Mouse (Mus musculus): ENCODE results near the gene Cela1. TPM values are rescaled to one million over a fixed set of nuclear protein-coding genes. Genes with fewer than 3 reads are reported as not detected.

Gene Cela1
- polyA plus RNA-seq, 1 experiment from 2014 or later: 11.8 TPM

- Histone ChIP-seq H3K4me3 (replicated peaks) (peak overlapping the region; percentile 62), H3K9me3 (replicated peaks) (no peaks in the 10 kb centered on the region), H3K27me3 (peaks cover 61% of the 10 kb centered on the region), H3K9ac (peak overlapping the region; percentile 59), H3K36me3 (no peaks in the 10 kb centered on the region), H3K4me2 (peak overlapping the region; percentile 76), H3K4me1 (replicated peaks) (peaks cover 47% of the 10 kb centered on the region), H3K27ac (no peak overlapping the region)
- ATAC-seq (ENCODE audit: low read depth) (no peak), DNase-seq (no peak)
- WGBS (ENCODE audit: insufficient replicate concordance): 4% methylated on average over 38 of the region's 38 CpGs
Measured at GRCm38 (mm10) chr15:100635851-100636645, 51.7 kb downstream of the Cela1 start.

DNA sequence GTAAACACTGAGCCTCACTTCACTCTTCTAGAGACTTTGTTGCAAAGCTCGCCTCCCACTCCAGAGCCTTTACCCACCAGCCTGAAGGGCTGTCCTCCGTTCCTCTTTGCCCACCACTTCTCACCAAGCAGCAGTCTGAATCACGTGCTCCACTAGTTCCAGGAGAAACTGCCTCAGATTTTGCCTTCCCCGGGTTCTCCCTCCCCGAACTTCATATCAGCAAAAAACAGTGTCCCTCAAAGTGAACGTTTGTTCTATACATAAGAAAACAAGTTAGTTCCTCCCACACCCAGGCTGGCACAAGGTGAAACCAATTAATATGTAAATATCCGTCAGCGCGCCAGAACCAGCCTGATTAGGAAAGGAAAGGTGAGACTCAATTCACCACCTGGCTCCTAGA, 52.5 kb downstream of the Cela1 start:
- Histone ChIP-seq H3K9me3 (replicated peaks) (no peaks in the 10 kb centered on the region), H3K27ac (no peak overlapping the region)

DNA sequence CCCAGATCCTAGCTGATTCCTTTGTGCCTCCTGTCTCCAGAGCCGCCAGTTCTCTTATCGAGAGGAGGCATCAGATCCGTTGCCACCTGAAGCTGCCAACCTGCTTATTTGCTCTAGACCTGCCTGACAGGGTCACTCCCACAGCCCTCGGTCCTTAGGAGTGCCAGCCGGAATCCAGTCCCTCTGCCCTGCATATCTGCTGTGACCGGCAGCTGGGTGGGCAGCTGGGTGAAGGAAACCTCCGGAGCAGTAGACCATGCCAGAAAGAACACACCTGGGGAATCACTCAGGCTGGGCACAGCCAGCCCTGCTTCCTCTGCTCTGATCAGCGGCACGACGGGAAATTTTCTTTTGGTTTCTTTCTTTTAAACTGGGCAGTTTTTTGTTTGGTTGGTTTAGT, 54.4 kb downstream of the Cela1 start:
- 79% methylated on average over 10 of the region's 10 CpGs for WGBS (ENCODE audit: insufficient replicate concordance)
- Histone ChIP-seq H3K4me3 (replicated peaks) (no peak overlapping the region), H3K9me3 (replicated peaks) (no peaks in the 10 kb centered on the region), H3K27ac (no peak overlapping the region), H3K9ac (no peak overlapping the region), H3K27me3 (peaks cover 55% of the 10 kb centered on the region), H3K36me3 (no peaks in the 10 kb centered on the region), H3K4me1 (replicated peaks) (peaks cover 53% of the 10 kb centered on the region), H3K4me2 (no peak overlapping the region)
- ATAC-seq (ENCODE audit: low read depth) (no peak), DNase-seq (no peak)

More for the DNA sequence above, 52.5 kb downstream of the Cela1 start:
- Histone ChIP-seq H3K4me1 (replicated peaks) (peaks cover 49% of the 10 kb centered on the region), H3K4me3 (replicated peaks) (no peak overlapping the region), H3K36me3 (no peaks in the 10 kb centered on the region), H3K27me3 (peaks cover 63% of the 10 kb centered on the region), H3K9ac (no peak overlapping the region), H3K4me2 (peak overlapping the region; percentile 76)
- 8% methylated on average over 9 of the region's 9 CpGs for WGBS (ENCODE audit: insufficient replicate concordance)
- DNase-seq (no peak), ATAC-seq (ENCODE audit: low read depth) (no peak)

DNA sequence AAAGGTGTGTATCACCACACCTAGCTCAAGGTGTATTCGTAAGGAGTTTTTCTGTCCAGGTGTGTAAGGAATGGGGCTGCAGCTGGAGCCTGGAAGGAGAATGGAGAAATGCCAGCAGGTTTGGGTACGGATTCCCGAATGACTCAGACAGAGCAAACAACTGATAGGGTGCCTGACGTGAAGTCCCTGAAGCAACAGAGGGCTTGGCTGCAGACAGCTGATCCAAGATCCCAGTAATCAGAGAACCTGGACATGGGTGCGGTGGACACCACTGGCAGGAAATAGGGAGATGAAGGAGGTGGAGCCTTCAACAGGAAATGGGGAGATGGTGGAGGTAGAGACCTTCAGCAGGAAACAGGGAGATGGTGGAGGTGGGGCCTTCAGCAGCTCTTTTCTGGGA, 55.4 kb downstream of the Cela1 start:
- H3K4me1 ChIP-seq (replicated peaks): peaks cover 62% of the 10 kb centered on the region
- ATAC-seq (ENCODE audit: low read depth): no peak
- H3K4me3 ChIP-seq (replicated peaks): no peak overlapping the region
- WGBS (ENCODE audit: insufficient replicate concordance): 54% methylated on average over 5 of the region's 5 CpGs
- H3K4me2 ChIP-seq: no peak overlapping the region
- H3K27me3 ChIP-seq: peaks cover 45% of the 10 kb centered on the region
- H3K9ac ChIP-seq: no peak overlapping the region
- H3K9me3 ChIP-seq (replicated peaks): no peaks in the 10 kb centered on the region
- DNase-seq: no peak
- no peak overlapping the region for H3K27ac ChIP-seq
- H3K36me3 ChIP-seq: no peaks in the 10 kb centered on the region

- WGBS (ENCODE audit: insufficient replicate concordance): 35% methylated on average over 12 of the region's 12 CpGs
- Histone ChIP-seq H3K27ac (no peak overlapping the region; the same call in 1 of the 2 replicates), H3K9ac (no peak overlapping the region), H3K4me1 (replicated peaks) (peaks cover 61% of the 10 kb centered on the region), H3K4me3 (replicated peaks) (no peak overlapping the region), H3K9me3 (replicated peaks) (no peaks in the 10 kb centered on the region), H3K4me2 (no peak overlapping the region), H3K27me3 (peaks cover 37% of the 10 kb centered on the region), H3K36me3 (no peaks in the 10 kb centered on the region)
- ATAC-seq (ENCODE audit: low read depth): no peak
- no peak for DNase-seq
Measured at GRCm38 (mm10) chr15:100631454-100632170, 56.1 kb downstream of the Cela1 start.

GRCm38 (mm10) chr15:100630126-100630525, 57.6 kb downstream of the Cela1 start:
- H3K4me2 ChIP-seq: no peak overlapping the region
- H3K27me3 ChIP-seq: peaks cover 23% of the 10 kb centered on the region
- H3K9ac ChIP-seq: no peak overlapping the region
- 83% methylated on average over 3 of the region's 3 CpGs for WGBS (ENCODE audit: insufficient replicate concordance)
- H3K4me3 ChIP-seq (replicated peaks): no peak overlapping the region
- H3K27ac ChIP-seq: no peak overlapping the region
- ATAC-seq (ENCODE audit: low read depth) (no peak), DNase-seq (no peak)
- H3K36me3 ChIP-seq: no peaks in the 10 kb centered on the region
- H3K4me1 ChIP-seq (replicated peaks): peaks cover 50% of the 10 kb centered on the region
- no peaks in the 10 kb centered on the region for H3K9me3 ChIP-seq (replicated peaks)

DNA sequence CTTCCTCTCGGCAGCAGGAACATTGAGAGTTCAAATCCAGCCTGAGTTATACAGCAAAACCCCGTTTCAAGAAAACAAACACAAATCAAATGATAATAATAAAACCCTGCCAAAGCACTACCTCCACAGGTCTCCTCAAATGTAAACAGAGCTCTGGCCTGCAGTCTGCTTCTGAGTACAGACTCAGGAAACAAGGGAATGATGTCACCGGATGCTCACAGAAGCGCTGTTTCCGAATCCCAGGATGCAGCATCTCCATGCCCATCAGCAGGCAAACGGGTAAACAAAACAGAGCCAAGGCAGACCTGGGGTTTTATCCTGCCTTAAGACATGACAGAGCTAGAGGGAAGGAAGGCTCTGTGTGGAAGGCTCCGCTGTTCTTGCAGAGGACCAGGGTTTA, 58.9 kb downstream of the Cela1 start:
- 42% methylated on average over 7 of the region's 7 CpGs for WGBS (ENCODE audit: insufficient replicate concordance)
- no peak for ATAC-seq (ENCODE audit: low read depth)
- no peak overlapping the region for H3K4me2 ChIP-seq

DNA sequence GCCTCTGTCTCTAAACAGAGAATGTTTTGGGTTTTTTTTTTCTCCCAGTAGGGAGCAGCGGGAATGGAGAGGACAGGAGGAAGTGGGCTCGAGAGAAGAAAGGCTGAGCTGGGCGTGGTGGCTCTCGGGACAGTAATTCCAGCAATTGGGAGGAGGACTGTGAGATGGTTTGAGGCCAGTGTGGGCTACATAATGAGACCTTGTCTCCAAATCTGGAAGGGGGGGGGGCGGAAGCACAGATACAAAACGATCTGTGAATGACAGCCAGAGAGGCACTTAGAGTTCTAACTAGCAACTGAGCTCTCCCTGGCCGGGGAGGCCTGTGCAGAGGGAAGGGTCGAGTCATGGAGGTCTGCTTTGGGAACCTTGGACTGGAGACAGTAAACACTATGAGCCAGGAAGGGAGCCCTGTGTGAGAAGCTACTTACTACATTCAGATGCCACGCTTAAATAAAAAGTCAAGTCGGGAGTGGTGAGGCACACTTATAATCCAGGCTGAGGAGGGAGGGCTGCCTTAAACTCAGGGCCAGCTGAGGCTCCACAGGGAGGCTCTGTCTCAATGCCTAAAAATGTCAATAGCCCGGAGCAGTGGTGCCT, 59.8 kb downstream of the Cela1 start:
- no peak for DNase-seq
- H3K9me3 ChIP-seq (replicated peaks): no peaks in the 10 kb centered on the region
- no peak overlapping the region for H3K4me3 ChIP-seq (replicated peaks)
- ATAC-seq (ENCODE audit: low read depth): no peak
- no peak overlapping the region for H3K4me2 ChIP-seq
- peaks cover 51% of the 10 kb centered on the region for H3K4me1 ChIP-seq (replicated peaks)
- H3K27ac ChIP-seq: no peak overlapping the region
- no peak overlapping the region for H3K9ac ChIP-seq
- no peaks in the 10 kb centered on the region for H3K36me3 ChIP-seq
- 0 out of 2 replicates have a peak, but pooled peaks cover 6% of the 10 kb centered on the region for H3K27me3 ChIP-seq
- 32% methylated on average over 11 of the region's 11 CpGs for WGBS (ENCODE audit: insufficient replicate concordance)

More for the DNA sequence above, 58.9 kb downstream of the Cela1 start:
- no peak overlapping the region for H3K9ac ChIP-seq
- no peak overlapping the region for H3K4me3 ChIP-seq (replicated peaks)
- no peaks in the 10 kb centered on the region for H3K36me3 ChIP-seq
- peaks cover 50% of the 10 kb centered on the region for H3K4me1 ChIP-seq (replicated peaks)
- H3K27ac ChIP-seq: no peak overlapping the region
- H3K27me3 ChIP-seq: peaks cover 12% of the 10 kb centered on the region
- DNase-seq: no peak
- H3K9me3 ChIP-seq (replicated peaks): no peaks in the 10 kb centered on the region

GRCm38 (mm10) chr15:100627287-100627686, 60.4 kb downstream of the Cela1 start:
- H3K27me3 ChIP-seq: 0 out of 2 replicates have a peak, but pooled peaks cover 5% of the 10 kb centered on the region
- H3K4me2 ChIP-seq: no peak overlapping the region
- no peak overlapping the region for H3K27ac ChIP-seq
- no peaks in the 10 kb centered on the region for H3K9me3 ChIP-seq (replicated peaks)
- DNase-seq (peak; percentile 39), ATAC-seq (ENCODE audit: low read depth) (no peak)
- WGBS (ENCODE audit: insufficient replicate concordance): 23% methylated on average over 10 of the region's 10 CpGs
- peaks cover 48% of the 10 kb centered on the region for H3K4me1 ChIP-seq (replicated peaks)
- H3K9ac ChIP-seq: no peak overlapping the region
- no peak overlapping the region for H3K4me3 ChIP-seq (replicated peaks)
- no peaks in the 10 kb centered on the region for H3K36me3 ChIP-seq

GRCm38 (mm10) chr15:100624435-100624834, 63.3 kb downstream of the Cela1 start:
- Histone ChIP-seq H3K4me2 (no peak overlapping the region), H3K9ac (no peak overlapping the region), H3K4me3 (replicated peaks) (no peak overlapping the region), H3K27ac (no peak overlapping the region), H3K36me3 (peaks cover 24% of the 10 kb centered on the region), H3K4me1 (replicated peaks) (peaks cover 42% of the 10 kb centered on the region), H3K27me3 (no peaks in the 10 kb centered on the region), H3K9me3 (replicated peaks) (no peaks in the 10 kb centered on the region)
- DNase-seq (no peak), ATAC-seq (ENCODE audit: low read depth) (no peak)
- WGBS (ENCODE audit: insufficient replicate concordance): 75% methylated on average over 3 of the region's 3 CpGs

Measured in liver, embryonic 13.5 days (tissue).